Mouse (Mus musculus) thymus, adult 2 months (tissue): ENCODE data around the gene Smarcad1.

ENCODE experiments used
- CTCF ChIP-seq: fragments of 200-500 bp; IDR thresholded peaks from 2 replicates; pipeline ENCODE4 v1.5.1; 2012; ENCODE audit warnings: mild to moderate bottlenecking, control low read depth, low read length, moderate library complexity, borderline replicate concordance; ENCODE audit not compliant: control insufficient read depth, poor library complexity, insufficient read depth; ENCODE audit errors: extremely low read depth
- POLR2A ChIP-seq: fragments of 200-500 bp; IDR thresholded peaks from 2 replicates; pipeline ENCODE4 v1.6.1; 2012; ENCODE audit warnings: mild to moderate bottlenecking, low read length, control low read depth, moderate library complexity; ENCODE audit not compliant: control insufficient read depth, poor library complexity, insufficient read depth; ENCODE audit errors: extremely low read depth

DNA sequence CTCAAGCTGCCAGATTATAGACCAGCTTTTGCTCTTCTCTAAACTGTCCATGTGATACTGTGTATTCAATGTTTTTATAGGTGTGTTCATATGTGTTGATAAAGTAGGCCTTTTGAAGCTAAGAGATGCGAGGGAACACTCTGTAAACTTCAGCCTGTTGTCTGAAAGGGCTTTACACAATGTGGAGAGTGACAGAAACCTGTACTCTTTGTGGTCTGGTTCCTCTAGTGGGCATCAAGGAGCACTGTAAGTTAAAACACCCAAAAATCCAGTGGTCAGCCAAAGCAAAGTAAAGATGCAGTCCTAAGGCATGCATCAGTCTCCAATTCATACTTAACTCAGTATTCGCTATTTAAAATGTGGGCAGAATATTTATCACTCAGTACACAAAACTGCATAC is 44.6 kb upstream of the Smarcad1 start:
- TF ChIP-seq CTCF (no peak), POLR2A (no peak)
